19 mouse cellular contexts compared by ENCODE assay signal in genomic region chr16:11164695-11165255, GRCm38 (mm10). TPM values are rescaled to one million over a fixed set of nuclear protein-coding genes. Genes with fewer than 3 reads are reported as not detected.
A peak's percentile ranks its signal among the peaks of the same experiment; 100 is the strongest.
DNase-seq lines count a peak whose midpoint lies in the region; ATAC-seq and TF ChIP-seq lines count a peak whose summit lies in the region.
"Had no signal": no experiment of that assay in that cellular context is flagged by ENCODE, and none has a peak within 500 bp of the region (broad histone marks: within the 10 kb centered on the region; RNA-seq: fewer than 3 reads in every experiment).

No protein-coding gene starts in this region.

- H3K9me3 ChIP-seq in embryonic facial prominence, embryonic 13.5 days = no peaks in the 10 kb centered on the region
- H3K9me3 ChIP-seq in embryonic facial prominence, embryonic 10.5 days = no peaks in the 10 kb centered on the region
- H3K9me3 ChIP-seq: embryonic facial prominence, embryonic 15.5 days; forebrain, embryonic 10.5 days; midbrain, embryonic 10.5 days had no signal

- peaks cover 5% of the 10 kb centered on the region; the same call in 1 of the 2 replicates for H3K4me1 ChIP-seq in embryonic facial prominence, embryonic 13.5 days
- H3K4me1 ChIP-seq in embryonic facial prominence, embryonic 10.5 days = no peaks in the 10 kb centered on the region
- H3K4me1 ChIP-seq: embryonic facial prominence, embryonic 15.5 days; forebrain, embryonic 10.5 days; midbrain, embryonic 10.5 days had no signal

- no peak overlapping the region for H3K4me3 ChIP-seq in embryonic facial prominence, embryonic 13.5 days
- no peak overlapping the region for H3K4me3 ChIP-seq in embryonic facial prominence, embryonic 10.5 days
- H3K4me3 ChIP-seq in layer of hippocampus, adult 2 months = no peak overlapping the region
- H3K4me3 ChIP-seq: embryonic facial prominence, embryonic 15.5 days; forebrain, embryonic 10.5 days; gastrocnemius, adult 2 months; left cerebral cortex, adult 2 months; midbrain, embryonic 10.5 days had no signal

- H3K36me3 ChIP-seq in embryonic facial prominence, embryonic 13.5 days = peaks cover 23% of the 10 kb centered on the region
- peaks cover 37% of the 10 kb centered on the region for H3K36me3 ChIP-seq in embryonic facial prominence, embryonic 10.5 days (replicated peaks)

- H3K4me2 ChIP-seq in embryonic facial prominence, embryonic 13.5 days = no peak overlapping the region
- H3K4me2 ChIP-seq: embryonic facial prominence, embryonic 15.5 days had no signal

- DNase-seq in embryonic facial prominence, embryonic 10.5 days (ENCODE audit: low spot score) = no peak
- DNase-seq in layer of hippocampus, adult 2 months (ENCODE audit: low spot score in 2 of 2) = no peak
- DNase-seq in layer of hippocampus, postnatal 14 days (ENCODE audit: low spot score in 2 of 2) = no peak
- DNase-seq in kidney, adult 8-10 months = peak; percentile 29 to 35
- peak; percentile 44 to 49 for DNase-seq in kidney, postnatal 36 days
- DNase-seq in adrenal gland, adult 8-10 months = no peak
- DNase-seq: cerebellum, adult 18-20 months; gastrocnemius, adult 2 months; heart, adult 11 months; liver; lung, adult 2 months; lung, postnatal 36 days; thymus, postnatal 4 days had no signal

- peak overlapping the region; percentile 48; the same call in 1 of the 2 replicates for H3K27ac ChIP-seq in embryonic facial prominence, embryonic 13.5 days
- H3K27ac ChIP-seq in embryonic facial prominence, embryonic 10.5 days (replicated peaks) = no peak overlapping the region
- peak overlapping the region; percentile 46 for H3K27ac ChIP-seq in layer of hippocampus, adult 2 months
- H3K27ac ChIP-seq: embryonic facial prominence, embryonic 15.5 days; forebrain, embryonic 10.5 days; gastrocnemius, adult 2 months; left cerebral cortex, adult 2 months; midbrain, embryonic 10.5 days had no signal

- H3K9ac ChIP-seq in embryonic facial prominence, embryonic 13.5 days = peak overlapping the region; percentile 44
- H3K9ac ChIP-seq: embryonic facial prominence, embryonic 15.5 days had no signal

- TF ChIP-seq CTCF in layer of hippocampus, adult 2 months (conservative IDR thresholded peaks at IDR 0.05) = no peak

- 74% methylated on average over 3 of the region's 3 CpGs for WGBS in embryonic facial prominence, embryonic 13.5 days
- WGBS in embryonic facial prominence, embryonic 10.5 days = 77% methylated on average over 3 of the region's 3 CpGs

- ATAC-seq in embryonic facial prominence, embryonic 13.5 days (ENCODE audit: insufficient number of reproducible peaks, insufficient read depth, low FRiP score, low TSS enrichment, low read depth) = no peak
- no peak for ATAC-seq in megakaryocyte-erythroid progenitor cell, adult 5-6 weeks (replicated peaks; ENCODE audit: low FRiP score, low TSS enrichment, poor library complexity, severe bottlenecking)

- H3K27me3 ChIP-seq in embryonic facial prominence, embryonic 13.5 days = no peaks in the 10 kb centered on the region
- H3K27me3 ChIP-seq in embryonic facial prominence, embryonic 10.5 days (replicated peaks; ENCODE audit: low read depth, poor library complexity, severe bottlenecking) = no peaks in the 10 kb centered on the region
- H3K27me3 ChIP-seq: embryonic facial prominence, embryonic 15.5 days had no signal

RNA-seq across cellular contexts. Expression of gene Zc3h7a, which starts 11.4 kb away (rescaled TPM):
- polyA plus RNA-seq in embryonic facial prominence, embryonic 13.5 days (2015; fragmentation: Nextera tagmentation; extraction: Ambion mirVana) = 98.5 and 119 TPM in 2 replicates
- 83.7 and 88.5 TPM in 2 replicates for polyA plus RNA-seq in embryonic facial prominence, embryonic 10.5 days (2016; fragmentation: Nextera tagmentation; extraction: Ambion mirVana)
- 10 to 100 TPM; 74.5 to 96.1 TPM for total RNA-seq in layer of hippocampus, adult 2 months (2021)
- total RNA-seq in layer of hippocampus, postnatal 14 days (2021) = 10 to 100 TPM; 75.6 to 78.0 TPM
- total RNA-seq in megakaryocyte-erythroid progenitor cell, adult 5-6 weeks (2014; fragmentation: Nextera tagmentation) = 166 and 201 TPM in 2 replicates
- 167 and 226 TPM in 2 replicates for total RNA-seq in megakaryocyte-erythroid progenitor cell, adult 5-6 weeks (2017)
- 100 to 1,000 TPM in 2 of 4 experiments, 10 to 100 TPM in 2; 62.7 to 123 (median 96.4) TPM for total RNA-seq in adrenal gland, adult 8-10 months (2022)

RNA-seq across cellular contexts. Expression of gene Txndc11, which starts 30.3 kb away (rescaled TPM):
- 36.3 and 38.6 TPM in 2 replicates for polyA plus RNA-seq in embryonic facial prominence, embryonic 13.5 days (2015; fragmentation: Nextera tagmentation; extraction: Ambion mirVana)
- 27.9 and 28.7 TPM in 2 replicates for polyA plus RNA-seq in embryonic facial prominence, embryonic 10.5 days (2016; fragmentation: Nextera tagmentation; extraction: Ambion mirVana)
- total RNA-seq in layer of hippocampus, adult 2 months (2021) = 10 to 100 TPM; 30.5 to 31.5 TPM
- 10 to 100 TPM; 31.3 to 37.4 TPM for total RNA-seq in layer of hippocampus, postnatal 14 days (2021)
- 22.6 and 27.1 TPM in 2 replicates for total RNA-seq in megakaryocyte-erythroid progenitor cell, adult 5-6 weeks (2014; fragmentation: Nextera tagmentation)
- 21.2 and 27.5 TPM in 2 replicates for total RNA-seq in megakaryocyte-erythroid progenitor cell, adult 5-6 weeks (2017)
- 10 to 100 TPM; 41.3 to 57.6 (median 46.8) TPM for total RNA-seq in adrenal gland, adult 8-10 months (2022)

RNA-seq across cellular contexts. Expression of gene Rsl1d1, which starts 38.4 kb away (rescaled TPM):
- polyA plus RNA-seq in embryonic facial prominence, embryonic 13.5 days (2015; fragmentation: Nextera tagmentation; extraction: Ambion mirVana) = 199 and 218 TPM in 2 replicates
- 290 and 300 TPM in 2 replicates for polyA plus RNA-seq in embryonic facial prominence, embryonic 10.5 days (2016; fragmentation: Nextera tagmentation; extraction: Ambion mirVana)
- total RNA-seq in layer of hippocampus, adult 2 months (2021) = 10 to 100 TPM; 54.1 to 58.0 TPM
- 10 to 100 TPM; 52.4 to 53.5 TPM for total RNA-seq in layer of hippocampus, postnatal 14 days (2021)
- 227 and 307 TPM in 2 replicates for total RNA-seq in megakaryocyte-erythroid progenitor cell, adult 5-6 weeks (2014; fragmentation: Nextera tagmentation)
- total RNA-seq in megakaryocyte-erythroid progenitor cell, adult 5-6 weeks (2017) = 385 and 428 TPM in 2 replicates
- total RNA-seq in adrenal gland, adult 8-10 months (2022) = 10 to 100 TPM; 70.7 to 71.9 (median 71.3) TPM

Comparison
In these comparisons a context has a peak if more than half of its experiments do, and no peak if none do; other contexts are left out.
1. DNase-seq: peak in kidney, adult 8-10 months (2 of 2) and kidney, postnatal 36 days (2 of 2); none in embryonic facial prominence, embryonic 10.5 days (single experiment), layer of hippocampus, adult 2 months (0 of 2), layer of hippocampus, postnatal 14 days (0 of 2) and adrenal gland, adult 8-10 months (single experiment).